Mouse (Mus musculus) midbrain, embryonic 13.5 days (tissue): ENCODE measurements around the gene Sertad4. TPM values are rescaled to one million over a fixed set of nuclear protein-coding genes. Genes with fewer than 3 reads are reported as not detected.
A peak's percentile ranks its signal among the peaks of the same experiment; 100 is the strongest.

Experiments used
- ATAC-seq: fragments of 200-750 bp; cut with Nextera tagmentation; 2 replicates; pipeline ENCODE4 v1.8.0; 2017; ENCODE audit warnings: mild to moderate bottlenecking, moderate TSS enrichment, moderate library complexity
- H3K27ac ChIP-seq: fragments of 300-500 bp; sonication (generic); 2 replicates; pipeline ENCODE4 v1.5.1; 2015; ENCODE audit warnings: inconsistent platforms, mild to moderate bottlenecking, moderate library complexity
- H3K27me3 ChIP-seq: fragments of 300-500 bp; sonication (generic); 2 replicates; pipeline ENCODE4 v1.6.1; 2015; ENCODE audit warnings: mild to moderate bottlenecking, inconsistent platforms
- H3K36me3 ChIP-seq: fragments of 300-500 bp; sonication (generic); 2 replicates; pipeline ENCODE4 v1.6.1; 2015; ENCODE audit warnings: mild to moderate bottlenecking, inconsistent platforms
- H3K4me1 ChIP-seq: fragments of 300-500 bp; sonication (generic); replicated peaks from 2 replicates; pipeline ENCODE4 v1.6.1; 2015; ENCODE audit warnings: inconsistent platforms
- H3K4me2 ChIP-seq: fragments of 300-500 bp; sonication (generic); replicated peaks from 2 replicates; pipeline ENCODE4 v1.6.1; 2015; ENCODE audit warnings: moderate library complexity, mild to moderate bottlenecking, inconsistent platforms
- H3K4me3 ChIP-seq: fragments of 300-500 bp; sonication (generic); replicated peaks from 2 replicates; pipeline ENCODE4 v1.5.1; 2015; ENCODE audit warnings: mild to moderate bottlenecking, inconsistent platforms
- H3K9ac ChIP-seq: fragments of 300-500 bp; sonication (generic); replicated peaks from 2 replicates; pipeline ENCODE4 v1.6.1; 2015; ENCODE audit warnings: mild to moderate bottlenecking, inconsistent platforms
- H3K9me3 ChIP-seq: fragments of 300-500 bp; sonication (generic); 2 replicates; pipeline ENCODE4 v1.6.1; 2016; ENCODE audit warnings: mild to moderate bottlenecking, inconsistent platforms
- WGBS: fragments of 180-500 bp; shearing (Covaris S2); methylation state at CpG from one replicate; pipeline ENCODE4 v1.1.7; 2015; 5-methylcytosine and 5-hydroxymethylcytosine counted together
- polyA plus RNA-seq: library from polyadenylated mRNA; unstranded; fragments of >200 nt; fragmentation: Nextera tagmentation; extraction: Ambion mirVana; gene quantifications from 2 replicates; pipeline ENCODE4 v1.2.1, GENCODE M21; 2015

Sertad4 gene
- polyA plus RNA-seq, 1 experiment from 2014 or later = 38.7 TPM

DNA sequence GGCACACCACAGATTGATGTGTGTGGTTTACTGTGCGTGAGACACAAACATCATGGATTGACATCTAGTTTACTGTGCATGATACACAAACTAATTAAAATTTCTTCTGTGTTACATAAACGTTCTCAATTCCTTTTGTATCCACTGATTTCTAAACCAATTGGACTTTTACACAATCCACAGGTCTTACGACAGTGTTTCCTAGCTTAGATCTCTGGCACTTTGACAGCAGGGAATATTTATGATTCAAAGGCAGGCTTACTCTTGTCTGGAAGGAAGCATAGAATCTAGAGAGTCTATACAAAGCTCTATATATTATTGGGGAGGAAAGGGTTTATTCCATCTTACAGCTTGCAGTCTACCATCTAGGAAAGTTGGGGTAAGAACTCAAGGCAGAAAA lies 8.9 kb upstream of the Sertad4 start:
- no peaks in the 10 kb centered on the region for H3K4me1 ChIP-seq
- no peak overlapping the region for H3K4me2 ChIP-seq
- H3K27me3 ChIP-seq = no peaks in the 10 kb centered on the region
- 81% methylated on average over 3 of the region's 3 CpGs for WGBS
- H3K36me3 ChIP-seq = no peaks in the 10 kb centered on the region
- no peak overlapping the region for H3K4me3 ChIP-seq
- H3K27ac ChIP-seq = no peak overlapping the region
- H3K9me3 ChIP-seq = no peaks in the 10 kb centered on the region
- no peak for ATAC-seq
- H3K9ac ChIP-seq = no peak overlapping the region

DNA sequence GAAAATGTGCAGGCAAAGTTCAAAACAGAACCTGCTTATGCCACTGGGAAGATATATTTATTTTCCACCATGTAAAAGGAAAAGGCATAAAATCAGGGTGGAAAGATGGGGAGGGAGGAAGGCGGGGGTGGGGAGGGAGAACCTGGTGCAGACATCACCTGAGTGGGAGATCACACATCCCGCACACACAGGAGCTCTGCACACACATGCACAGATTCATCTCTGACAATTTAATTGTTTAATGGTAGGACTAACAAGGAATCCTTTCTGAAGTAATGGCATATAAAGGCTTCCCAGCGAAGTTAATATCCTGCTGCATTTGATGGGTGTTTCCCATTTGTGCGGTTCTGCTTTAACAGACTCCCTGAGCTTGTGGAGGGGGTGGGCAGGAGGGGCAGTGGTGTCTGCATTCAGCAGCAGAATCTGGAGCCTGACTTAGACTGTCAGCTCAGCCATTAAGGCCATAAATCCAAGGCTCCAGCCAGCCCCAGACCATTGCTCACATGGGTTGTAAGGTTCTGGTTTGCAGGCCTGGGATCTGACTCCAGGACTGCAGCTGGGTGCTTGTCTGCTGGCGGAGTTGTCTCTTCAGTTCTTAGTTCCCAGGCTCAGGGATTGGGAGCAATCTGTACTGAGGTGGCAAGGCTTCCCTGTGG lies 5.9 kb upstream of the Sertad4 start:
- no peaks in the 10 kb centered on the region for H3K9me3 ChIP-seq
- H3K36me3 ChIP-seq = no peaks in the 10 kb centered on the region
- no peak overlapping the region for H3K4me3 ChIP-seq
- 70% methylated on average over 5 of the region's 5 CpGs for WGBS
- H3K4me2 ChIP-seq = no peak overlapping the region
- 0 out of 2 replicates have a peak overlapping the region, but pooled peaks have one; percentile 15 for H3K9ac ChIP-seq
- peaks cover 5% of the 10 kb centered on the region for H3K4me1 ChIP-seq
- H3K27me3 ChIP-seq = 0 out of 2 replicates have a peak, but pooled peaks cover 4% of the 10 kb centered on the region
- H3K27ac ChIP-seq = no peak overlapping the region
- ATAC-seq = no peak

DNA sequence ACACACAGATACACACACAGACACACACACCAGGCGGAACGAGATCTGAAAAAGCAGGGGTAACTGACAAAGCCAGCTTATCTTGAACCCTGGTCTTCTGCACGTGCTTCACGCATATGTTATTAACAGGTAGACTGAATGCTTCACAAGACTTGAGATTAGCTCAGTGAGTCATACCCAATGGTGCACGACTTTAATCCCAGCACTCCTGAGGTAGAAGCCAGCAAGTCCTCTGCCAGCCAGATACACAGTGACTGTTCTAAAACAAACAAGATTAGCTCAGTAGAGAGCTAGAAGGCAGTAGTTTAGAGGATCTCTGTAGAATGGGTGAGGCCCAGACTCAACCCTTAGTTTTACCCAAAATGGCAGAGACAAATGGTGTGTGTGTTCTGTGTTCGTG lies 4.7 kb upstream of the Sertad4 start:
- Histone ChIP-seq H3K36me3 (no peaks in the 10 kb centered on the region), H3K4me3 (no peak overlapping the region), H3K9ac (no peak overlapping the region), H3K9me3 (no peaks in the 10 kb centered on the region), H3K4me2 (no peak overlapping the region), H3K27me3 (0 out of 2 replicates have a peak, but pooled peaks cover 4% of the 10 kb centered on the region), H3K27ac (no peak overlapping the region), H3K4me1 (peaks cover 14% of the 10 kb centered on the region)
- 58% methylated on average over 6 of the region's 6 CpGs for WGBS
- ATAC-seq = no peak

DNA sequence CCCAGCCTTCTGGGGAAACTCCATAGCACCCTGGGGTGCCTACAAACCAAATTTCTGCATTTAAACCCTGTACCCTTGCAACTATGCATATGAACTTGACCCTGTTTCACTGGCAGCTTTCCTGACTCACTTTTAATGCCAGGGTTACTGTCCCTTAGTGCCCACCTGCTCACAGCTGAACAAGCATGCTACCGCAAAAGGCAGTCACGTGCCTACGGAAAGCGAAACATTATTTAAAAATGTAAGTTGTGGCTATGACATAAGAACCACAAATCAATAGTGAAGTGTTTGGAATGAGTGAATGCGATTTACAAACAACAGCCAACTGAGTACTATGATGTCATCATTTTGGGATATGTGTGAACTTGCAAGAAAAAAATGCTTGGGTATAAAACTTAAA lies 2.0 kb upstream of the Sertad4 start:
- H3K9ac ChIP-seq = no peak overlapping the region
- WGBS = 94% methylated on average over 5 of the region's 5 CpGs
- H3K9me3 ChIP-seq = no peaks in the 10 kb centered on the region
- ATAC-seq = no peak
- H3K4me3 ChIP-seq = no peak overlapping the region
- peaks cover 35% of the 10 kb centered on the region for H3K4me1 ChIP-seq
- H3K27ac ChIP-seq = no peak overlapping the region
- no peak overlapping the region for H3K4me2 ChIP-seq
- peaks cover 18% of the 10 kb centered on the region for H3K27me3 ChIP-seq
- H3K36me3 ChIP-seq = no peaks in the 10 kb centered on the region

DNA sequence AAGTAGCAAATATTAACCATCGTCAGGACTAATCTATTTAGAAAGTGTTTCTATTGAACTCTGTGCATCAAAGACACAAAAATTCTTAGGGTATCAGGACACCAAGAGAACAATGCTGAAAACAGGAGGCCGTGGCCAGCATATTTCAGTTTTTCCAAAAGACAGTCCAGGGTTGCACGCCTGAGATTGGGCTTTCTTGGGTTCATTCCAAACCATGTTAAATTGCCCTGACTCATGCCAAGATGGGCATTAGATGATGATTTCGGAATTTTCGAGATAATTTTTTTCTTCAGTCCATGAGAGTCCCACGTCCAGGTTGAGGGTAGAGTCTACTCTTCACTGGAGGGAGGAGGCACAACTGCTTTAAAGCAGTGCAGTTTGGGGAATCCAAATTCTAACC lies 1.4 kb upstream of the Sertad4 start:
- H3K9me3 ChIP-seq = no peaks in the 10 kb centered on the region
- no peak overlapping the region for H3K4me2 ChIP-seq
- H3K36me3 ChIP-seq = no peaks in the 10 kb centered on the region
- no peak overlapping the region for H3K9ac ChIP-seq
- peaks cover 41% of the 10 kb centered on the region for H3K4me1 ChIP-seq
- H3K27ac ChIP-seq = no peak overlapping the region
- ATAC-seq = no peak
- 73% methylated on average over 6 of the region's 6 CpGs for WGBS
- H3K4me3 ChIP-seq = no peak overlapping the region
- H3K27me3 ChIP-seq = peaks cover 24% of the 10 kb centered on the region

DNA sequence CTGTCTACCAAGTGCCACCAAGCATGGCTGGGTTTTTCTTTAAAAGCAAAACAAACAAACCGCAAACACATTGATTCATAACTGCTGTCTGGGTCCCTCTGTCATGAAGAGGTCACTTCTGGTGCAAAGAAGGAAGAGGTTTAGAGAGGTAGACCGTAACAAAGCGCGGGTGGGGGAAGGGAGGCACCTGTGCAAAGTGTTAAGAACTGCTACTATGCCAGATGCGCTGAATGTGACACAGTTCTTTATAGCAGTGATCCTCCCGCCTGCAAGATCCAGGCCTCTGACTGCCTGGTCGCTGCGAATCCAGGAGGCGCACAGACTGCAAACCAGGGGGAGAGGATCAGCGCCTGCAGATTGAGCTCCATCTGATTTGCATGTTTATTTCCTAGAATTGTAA lies 855 bp upstream of the Sertad4 start:
- H3K27ac ChIP-seq = peak overlapping the region; percentile 97
- no peaks in the 10 kb centered on the region for H3K9me3 ChIP-seq
- peak overlapping the region; percentile 87 for H3K4me2 ChIP-seq
- 7% methylated on average over 10 of the region's 10 CpGs for WGBS
- H3K36me3 ChIP-seq = no peaks in the 10 kb centered on the region
- H3K27me3 ChIP-seq = peaks cover 25% of the 10 kb centered on the region
- no peak for ATAC-seq
- no peak overlapping the region for H3K4me3 ChIP-seq
- no peak overlapping the region for H3K9ac ChIP-seq
- H3K4me1 ChIP-seq = peaks cover 46% of the 10 kb centered on the region

DNA sequence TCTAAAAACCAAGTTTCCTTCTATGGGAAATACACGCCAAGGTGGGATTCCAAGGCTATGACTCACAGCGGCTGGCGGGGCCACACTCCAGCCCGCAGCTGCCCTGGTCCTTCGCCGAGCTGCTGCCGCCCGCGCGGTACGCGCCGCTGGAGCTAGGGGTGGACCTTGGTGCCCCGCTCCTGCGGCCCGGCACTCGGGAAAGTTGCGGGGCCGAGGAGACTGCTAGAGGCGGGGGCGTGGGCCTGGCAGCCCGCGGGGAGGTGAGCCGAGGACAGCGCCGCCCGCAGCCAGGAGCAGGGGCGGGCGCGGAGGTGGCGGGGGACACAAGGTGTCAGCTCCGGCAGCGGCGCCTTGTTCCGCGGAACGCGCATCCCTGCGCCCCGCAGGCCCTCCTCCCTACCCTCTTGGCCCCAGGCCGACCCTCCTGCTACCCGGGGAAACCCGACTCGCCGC lies 711 bp downstream of the Sertad4 start:
- ATAC-seq = peak; percentile 63
- Histone ChIP-seq H3K27ac (peak overlapping the region; percentile 97), H3K27me3 (peaks cover 29% of the 10 kb centered on the region), H3K36me3 (peaks cover 2% of the 10 kb centered on the region; the same call in 1 of the 2 replicates), H3K4me2 (peak overlapping the region; percentile 87), H3K9ac (peak overlapping the region; percentile 97), H3K9me3 (no peaks in the 10 kb centered on the region), H3K4me1 (peaks cover 56% of the 10 kb centered on the region), H3K4me3 (peak overlapping the region; percentile 73)
- under 1% methylated on average over 43 of the region's 45 CpGs for WGBS

DNA sequence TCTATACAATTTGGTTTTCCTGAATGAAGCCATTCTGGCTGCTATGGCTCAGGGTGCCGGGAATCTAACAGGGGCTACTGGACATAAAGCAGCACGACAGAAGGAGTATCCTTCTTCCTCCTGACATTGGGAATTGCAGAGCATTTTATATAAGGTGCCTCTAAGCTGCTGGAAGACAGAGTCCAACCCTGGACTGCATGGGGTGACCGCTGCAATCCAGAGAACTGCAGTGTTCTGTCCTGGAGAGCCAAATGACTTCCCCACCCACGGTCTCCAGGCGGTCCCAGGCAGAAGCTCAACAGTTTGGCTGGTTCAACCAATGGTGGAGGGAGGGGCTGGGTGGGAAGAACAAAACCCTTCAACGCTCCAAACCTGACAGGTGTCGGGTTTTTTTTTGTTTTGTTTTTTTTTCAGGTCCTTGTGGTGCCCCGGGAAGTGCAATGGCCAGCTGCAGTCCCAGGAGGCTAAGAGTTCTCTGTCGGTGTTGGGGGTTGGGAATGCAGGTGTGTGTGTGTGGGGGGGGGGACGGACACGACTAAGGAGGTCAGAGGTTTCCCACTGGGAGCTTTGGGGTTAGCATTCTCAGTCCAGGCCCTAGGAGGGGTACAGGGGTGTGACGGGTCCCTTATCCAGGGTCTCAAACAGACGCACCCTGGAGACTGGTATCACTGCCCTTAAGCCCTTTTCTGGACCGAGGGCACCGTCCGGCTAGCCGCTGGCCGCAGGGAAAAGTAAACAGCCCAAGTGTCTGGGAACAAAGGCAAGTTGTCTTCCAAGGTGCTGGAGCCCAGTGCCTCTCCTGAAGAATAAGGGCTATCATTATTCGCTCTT lies 1.4 kb downstream of the Sertad4 start:
- Histone ChIP-seq H3K9me3 (no peaks in the 10 kb centered on the region), H3K27me3 (peaks cover 34% of the 10 kb centered on the region), H3K9ac (peak overlapping the region; percentile 97), H3K4me2 (peak overlapping the region; percentile 87), H3K4me3 (peak overlapping the region; percentile 73), H3K36me3 (peaks cover 8% of the 10 kb centered on the region), H3K27ac (peak overlapping the region; percentile 97), H3K4me1 (peaks cover 56% of the 10 kb centered on the region)
- ATAC-seq = no peak; the same call in none of the 2 replicates
- 4% methylated on average over 19 of the region's 19 CpGs for WGBS

DNA sequence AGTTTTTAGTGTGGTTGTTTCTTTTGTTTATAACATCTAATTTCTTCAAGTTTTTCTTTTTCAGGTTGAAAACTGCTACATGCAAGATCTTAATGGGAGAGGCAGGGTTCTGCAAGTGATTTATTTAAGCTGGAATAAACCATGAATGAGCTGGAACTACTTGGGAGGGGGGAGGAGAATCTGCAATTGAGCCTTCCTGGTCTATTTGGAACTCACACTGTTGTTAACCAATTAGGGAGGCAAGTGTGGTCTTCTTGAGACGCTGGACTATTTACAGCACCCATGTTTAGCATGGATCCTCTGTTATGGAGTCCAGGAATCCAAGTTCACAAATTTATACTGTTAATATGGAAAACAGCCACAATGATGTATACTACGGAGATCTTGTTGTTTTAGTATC lies 2.1 kb downstream of the Sertad4 start:
- Histone ChIP-seq H3K9me3 (no peaks in the 10 kb centered on the region), H3K36me3 (peaks cover 16% of the 10 kb centered on the region), H3K27me3 (peaks cover 34% of the 10 kb centered on the region), H3K27ac (peak overlapping the region; percentile 97), H3K9ac (peak overlapping the region; percentile 97), H3K4me2 (peak overlapping the region; percentile 87), H3K4me1 (peaks cover 56% of the 10 kb centered on the region), H3K4me3 (peak overlapping the region; percentile 73)
- 49% methylated on average over 2 of the region's 2 CpGs for WGBS
- ATAC-seq = no peak

DNA sequence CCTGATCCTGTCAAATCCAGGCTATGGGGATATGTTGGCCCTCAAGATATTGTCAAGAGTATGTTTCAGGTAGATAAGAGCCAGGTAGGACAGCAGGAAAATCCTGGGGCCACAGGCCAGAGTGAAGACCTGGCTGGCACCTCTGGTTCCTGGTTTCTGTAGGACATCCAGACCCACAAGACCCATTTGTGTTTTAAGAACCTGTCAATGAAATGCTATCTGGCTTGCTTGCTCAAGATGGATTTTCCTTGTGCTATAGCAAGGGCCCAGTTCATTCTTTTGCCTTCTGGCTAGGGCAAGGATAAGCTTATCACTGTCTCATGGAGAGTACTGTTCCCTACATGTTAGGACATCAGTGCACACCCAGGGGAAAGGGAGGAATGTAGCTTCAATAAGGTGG lies 3.5 kb downstream of the Sertad4 start:
- Histone ChIP-seq H3K9me3 (no peaks in the 10 kb centered on the region), H3K4me2 (peak overlapping the region; percentile 87), H3K4me3 (peak overlapping the region; percentile 23), H3K9ac (0 out of 2 replicates have a peak overlapping the region, but pooled peaks have one; percentile 53), H3K36me3 (peaks cover 29% of the 10 kb centered on the region), H3K27ac (peak overlapping the region; percentile 80), H3K4me1 (peaks cover 56% of the 10 kb centered on the region), H3K27me3 (peaks cover 32% of the 10 kb centered on the region)
- no peak for ATAC-seq

DNA sequence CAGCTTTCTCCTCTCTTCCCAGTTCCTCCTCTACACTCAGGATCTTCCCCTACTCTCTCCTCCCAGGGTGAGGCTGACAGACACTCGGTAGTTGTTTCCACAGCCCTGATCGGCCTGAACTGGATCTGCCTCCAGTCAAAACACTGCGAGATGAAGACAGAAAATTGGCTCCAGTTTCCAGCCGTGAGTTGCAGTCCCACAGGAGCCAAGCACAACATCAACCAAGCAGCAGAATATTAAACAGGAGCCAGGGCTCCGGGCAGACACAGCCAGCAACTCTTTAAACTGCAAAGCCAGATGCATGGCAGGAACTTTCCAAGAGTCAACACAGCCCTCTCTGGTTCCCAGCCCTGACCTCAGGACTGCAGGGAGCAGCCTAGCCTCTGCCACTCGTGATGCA lies 3.9 kb downstream of the Sertad4 start:
- Histone ChIP-seq H3K36me3 (peaks cover 33% of the 10 kb centered on the region), H3K4me3 (peak overlapping the region; percentile 23), H3K4me2 (peak overlapping the region; percentile 87), H3K9ac (0 out of 2 replicates have a peak overlapping the region, but pooled peaks have one; percentile 53), H3K27me3 (peaks cover 32% of the 10 kb centered on the region), H3K4me1 (peaks cover 53% of the 10 kb centered on the region), H3K9me3 (no peaks in the 10 kb centered on the region), H3K27ac (peak overlapping the region; percentile 80)
- 5% methylated on average over 6 of the region's 6 CpGs for WGBS
- ATAC-seq = peak; percentile 27; the same call in 1 of the 2 replicates

DNA sequence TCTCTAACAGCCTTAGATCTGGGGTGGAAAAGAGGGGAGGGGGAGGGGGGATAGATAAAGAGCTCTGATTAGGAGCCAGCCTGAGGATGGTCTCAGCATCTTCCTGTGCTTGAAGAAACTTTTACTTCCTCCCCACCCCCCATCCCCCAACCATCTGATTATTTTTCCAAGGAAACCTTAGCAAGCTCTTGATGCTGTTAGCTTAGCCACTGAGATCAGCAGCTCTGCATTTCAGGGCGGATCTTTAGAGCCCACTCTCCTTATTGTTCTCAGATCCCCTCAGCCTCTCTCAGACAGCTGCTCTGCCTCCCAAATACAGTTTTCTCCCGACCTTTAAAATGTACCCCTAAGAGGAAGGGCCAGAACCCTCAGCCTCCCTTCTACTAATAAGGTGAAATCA lies 4.4 kb downstream of the Sertad4 start:
- Histone ChIP-seq H3K27me3 (peaks cover 32% of the 10 kb centered on the region), H3K4me2 (peak overlapping the region; percentile 87), H3K9ac (peak overlapping the region; percentile 53), H3K4me3 (peak overlapping the region; percentile 23), H3K36me3 (peaks cover 38% of the 10 kb centered on the region), H3K27ac (peak overlapping the region; percentile 80), H3K9me3 (no peaks in the 10 kb centered on the region), H3K4me1 (peaks cover 48% of the 10 kb centered on the region)
- WGBS = 0% methylated on average over 2 of the region's 2 CpGs
- ATAC-seq = no peak; the same call in 1 of the 2 replicates
